Mouse (Mus musculus): Measurements from ENCODE around the gene 2310034G01Rik. TPM values are rescaled to one million over a fixed set of nuclear protein-coding genes. Genes with fewer than 3 reads are reported as not detected.

2310034G01Rik gene
- polyA plus RNA-seq, 1 experiment from 2014 or later, result 1.7 TPM

GRCm38 (mm10) chr19:46344710-46345419 is 5.2 kb downstream of the 2310034G01Rik start:
- Histone ChIP-seq H3K9ac (ENCODE audit: low read length) (no peak overlapping the region), H3K4me1 (replicated peaks; ENCODE audit: control insufficient read depth, insufficient read depth) (peaks cover 4% of the 10 kb centered on the region; the same call in 1 of the 2 replicates), H3K36me3 (ENCODE audit: control insufficient read depth, insufficient read depth, low read length) (no peaks in the 10 kb centered on the region), H3K27me3 (ENCODE audit: control insufficient read depth, insufficient read depth, low read length) (no peaks in the 10 kb centered on the region), H3K4me3 (ENCODE audit: low read depth, low read length) (no peak overlapping the region), H3K27ac (replicated peaks) (no peak overlapping the region), H3K4me2 (replicated peaks; ENCODE audit: low read depth) (no peak overlapping the region), H3K9me3 (ENCODE audit: control insufficient read depth, low read length) (no peaks in the 10 kb centered on the region)
- no peak for DNase-seq (ENCODE audit: low spot score)
- ATAC-seq (ENCODE audit: low FRiP score, low TSS enrichment), result no peak; the same call in 1 of the 2 replicates
- TF ChIP-seq EP300 (optimal IDR thresholded peaks at IDR 0.05), result no peak
- TF ChIP-seq CTCF (IDR thresholded peaks at IDR 0.05; ENCODE audit: low read depth), result no peak
- 22% methylated on average over 7 of the region's 7 CpGs for WGBS

GRCm38 (mm10) chr19:46339287-46339971 is 10.7 kb downstream of the 2310034G01Rik start:
- Histone ChIP-seq H3K27me3 (ENCODE audit: control insufficient read depth, insufficient read depth, low read length) (no peaks in the 10 kb centered on the region), H3K4me2 (replicated peaks; ENCODE audit: low read depth) (no peak overlapping the region), H3K4me3 (ENCODE audit: low read depth, low read length) (no peak overlapping the region), H3K9ac (ENCODE audit: low read length) (no peak overlapping the region), H3K4me1 (replicated peaks; ENCODE audit: control insufficient read depth, insufficient read depth) (0 out of 2 replicates have a peak, but pooled peaks cover 2% of the 10 kb centered on the region), H3K9me3 (ENCODE audit: control insufficient read depth, low read length) (no peaks in the 10 kb centered on the region), H3K27ac (replicated peaks) (peak overlapping the region; percentile 49), H3K36me3 (ENCODE audit: control insufficient read depth, insufficient read depth, low read length) (no peaks in the 10 kb centered on the region)
- DNase-seq (ENCODE audit: low spot score), result peak; percentile 13
- WGBS, result 65% methylated on average over 6 of the region's 7 CpGs
- ATAC-seq (ENCODE audit: low FRiP score, low TSS enrichment), result 0 out of 2 replicates have a peak, but pooled peaks have one; percentile 10
- TF ChIP-seq CTCF (IDR thresholded peaks at IDR 0.05; ENCODE audit: low read depth) (no peak), EP300 (optimal IDR thresholded peaks at IDR 0.05) (no peak)

GRCm38 (mm10) chr19:46338942-46339286 is 11.2 kb downstream of the 2310034G01Rik start:
- 37% methylated on average over 6 of the region's 6 CpGs for WGBS
- no peak; the same call in 1 of the 2 replicates for ATAC-seq (ENCODE audit: low FRiP score, low TSS enrichment)
- H3K27ac ChIP-seq (replicated peaks), result peak overlapping the region; percentile 49

GRCm38 (mm10) chr19:46338331-46338936 is 11.7 kb downstream of the 2310034G01Rik start, which contains the start of gene Cuedc2:
Gene Cuedc2 (minus strand): TSS chr19:46338702.
- Histone ChIP-seq H3K36me3 (ENCODE audit: control insufficient read depth, insufficient read depth, low read length) (no peaks in the 10 kb centered on the region), H3K27ac (replicated peaks) (peak within 1 kb of the TSS; percentile 50), H3K4me1 (replicated peaks; ENCODE audit: control insufficient read depth, insufficient read depth) (0 out of 2 replicates have a peak, but pooled peaks cover 2% of the 10 kb centered on the region), H3K9ac (ENCODE audit: low read length) (peak within 1 kb of the TSS; percentile 73), H3K27me3 (ENCODE audit: control insufficient read depth, insufficient read depth, low read length) (no peaks in the 10 kb centered on the region), H3K4me2 (replicated peaks; ENCODE audit: low read depth) (peak within 1 kb of the TSS; percentile 81), H3K9me3 (ENCODE audit: control insufficient read depth, low read length) (no peaks in the 10 kb centered on the region), H3K4me3 (ENCODE audit: low read depth, low read length) (peak within 1 kb of the TSS; percentile 73)
- peak; percentile 80 for TF ChIP-seq CTCF (IDR thresholded peaks at IDR 0.05; ENCODE audit: low read depth)
- peak; percentile 67 for TF ChIP-seq EP300 (optimal IDR thresholded peaks at IDR 0.05)
- WGBS, result under 1% methylated on average over 31 of the region's 31 CpGs
- DNase-seq (ENCODE audit: low spot score), result peak; percentile 96
- ATAC-seq (ENCODE audit: low FRiP score, low TSS enrichment), result peak; percentile 87

More at GRCm38 (mm10) chr19:46338942-46339286, 11.2 kb downstream of the 2310034G01Rik start:
- Histone ChIP-seq H3K9ac (ENCODE audit: low read length) (peak overlapping the region; percentile 38; the same call in 1 of the 2 replicates), H3K9me3 (ENCODE audit: control insufficient read depth, low read length) (no peaks in the 10 kb centered on the region), H3K36me3 (ENCODE audit: control insufficient read depth, insufficient read depth, low read length) (no peaks in the 10 kb centered on the region), H3K4me3 (ENCODE audit: low read depth, low read length) (peak overlapping the region; percentile 73), H3K27me3 (ENCODE audit: control insufficient read depth, insufficient read depth, low read length) (no peaks in the 10 kb centered on the region), H3K4me1 (replicated peaks; ENCODE audit: control insufficient read depth, insufficient read depth) (0 out of 2 replicates have a peak, but pooled peaks cover 2% of the 10 kb centered on the region), H3K4me2 (replicated peaks; ENCODE audit: low read depth) (peak overlapping the region; percentile 81)
- DNase-seq (ENCODE audit: low spot score), result no peak
- TF ChIP-seq CTCF (IDR thresholded peaks at IDR 0.05; ENCODE audit: low read depth) (no peak), EP300 (optimal IDR thresholded peaks at IDR 0.05) (no peak)

GRCm38 (mm10) chr19:46337719-46338330 is 12.3 kb downstream of the 2310034G01Rik start:
- 35% methylated on average over 15 of the region's 15 CpGs for WGBS
- no peaks in the 10 kb centered on the region for H3K9me3 ChIP-seq (ENCODE audit: control insufficient read depth, low read length)
- H3K9ac ChIP-seq (ENCODE audit: low read length), result peak overlapping the region; percentile 73
- ATAC-seq (ENCODE audit: low FRiP score, low TSS enrichment) (peak; percentile 11), DNase-seq (ENCODE audit: low spot score) (no peak)
- TF ChIP-seq EP300 (optimal IDR thresholded peaks at IDR 0.05), result no peak
- TF ChIP-seq CTCF (IDR thresholded peaks at IDR 0.05; ENCODE audit: low read depth), result no peak
- no peaks in the 10 kb centered on the region for H3K27me3 ChIP-seq (ENCODE audit: control insufficient read depth, insufficient read depth, low read length)
- H3K36me3 ChIP-seq (ENCODE audit: control insufficient read depth, insufficient read depth, low read length), result no peaks in the 10 kb centered on the region
- H3K4me2 ChIP-seq (replicated peaks; ENCODE audit: low read depth), result peak overlapping the region; percentile 81
- 0 out of 2 replicates have a peak, but pooled peaks cover 2% of the 10 kb centered on the region for H3K4me1 ChIP-seq (replicated peaks; ENCODE audit: control insufficient read depth, insufficient read depth)
- peak overlapping the region; percentile 50; the same call in 1 of the 2 replicates for H3K27ac ChIP-seq (replicated peaks)
- H3K4me3 ChIP-seq (ENCODE audit: low read depth, low read length), result peak overlapping the region; percentile 73

All from stomach, postnatal 0 days (tissue).